Mouse (Mus musculus) erythroblast, embryonic 14.5 days (primary cell): ENCODE results near the gene Slc16a10.

ENCODE experiments used
- GATA1 ChIP-seq: IDR thresholded peaks from 2 replicates; pipeline ENCODE4 v1.6.1; 2012; ENCODE audit warnings: low read length, inconsistent platforms, mixed read lengths
- TAL1 ChIP-seq: IDR thresholded peaks from 3 replicates; pipeline ENCODE4 v1.6.1; 2012; ENCODE audit warnings: low read length, inconsistent platforms, mixed read lengths

DNA sequence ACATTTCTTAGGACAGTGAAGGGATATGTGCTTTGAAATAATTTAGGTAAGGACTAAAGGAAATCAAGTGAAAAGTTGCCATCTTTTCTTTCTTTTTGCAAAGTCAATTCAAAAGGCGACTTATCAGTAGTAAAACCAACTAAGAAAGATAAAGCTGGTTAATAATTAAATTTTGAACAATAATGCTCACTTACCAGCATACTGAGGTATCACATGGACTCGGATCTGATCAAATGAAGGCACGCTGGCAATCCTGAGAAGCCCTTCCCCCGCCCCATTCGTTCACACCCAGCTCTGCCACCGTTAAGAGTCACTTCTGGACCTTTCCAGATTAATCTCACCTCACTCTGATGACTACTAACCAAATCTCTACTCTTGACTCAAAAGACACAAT is 64.1 kb downstream of the Slc16a10 start:
- TF ChIP-seq TAL1 (no peak), GATA1 (no peak)
